Mouse (Mus musculus): ENCODE results near the gene Ndufa6. TPM values are rescaled to one million over a fixed set of nuclear protein-coding genes. Genes with fewer than 3 reads are reported as not detected.
"Not testable (repeated sequence)": the region's sequence is repeated elsewhere in the genome, so short reads cannot be mapped to it uniquely, and the experiment has no call there.

The Ndufa6 gene
- 350 and 359 TPM in 2 replicates for polyA plus RNA-seq (2015; fragmentation: Nextera tagmentation; extraction: Ambion mirVana)

- peak within 1 kb of the TSS; percentile 94 for H3K4me3 ChIP-seq (replicated peaks)
- ATAC-seq: peak; percentile 100
- H3K9ac ChIP-seq (replicated peaks): peak within 1 kb of the TSS; percentile 97
- 3% methylated on average over 57 of the region's 57 CpGs for WGBS
- peak within 1 kb of the TSS; percentile 90 for H3K27ac ChIP-seq
- no peaks in the 10 kb centered on the region for H3K27me3 ChIP-seq
- peaks cover 18% of the 10 kb centered on the region for H3K36me3 ChIP-seq
- H3K4me2 ChIP-seq (replicated peaks): peak within 1 kb of the TSS; percentile 79
- H3K9me3 ChIP-seq: no peaks in the 10 kb centered on the region
- H3K4me1 ChIP-seq (replicated peaks): peaks cover 27% of the 10 kb centered on the region
Observed at GRCm38 (mm10) chr15:82354126-82354945, at the start of gene Ndufa6. Gene Ndufa6 (minus strand): TSS chr15:82354322.

GRCm38 (mm10) chr15:82403606-82404005 lies 49.5 kb upstream of the Ndufa6 start:
- H3K27ac ChIP-seq: no peak overlapping the region
- H3K36me3 ChIP-seq: no peaks in the 10 kb centered on the region
- no peaks in the 10 kb centered on the region for H3K9me3 ChIP-seq
- no peak for ATAC-seq
- no peak overlapping the region for H3K4me3 ChIP-seq (replicated peaks)
- no peak overlapping the region for H3K9ac ChIP-seq (replicated peaks)
- WGBS: 94% methylated on average over 9 of the region's 9 CpGs
- H3K27me3 ChIP-seq: no peaks in the 10 kb centered on the region
- no peak overlapping the region for H3K4me2 ChIP-seq (replicated peaks)
- H3K4me1 ChIP-seq (replicated peaks): no peaks in the 10 kb centered on the region

- H3K9ac ChIP-seq (replicated peaks): no peak overlapping the region
- H3K4me3 ChIP-seq (replicated peaks): no peak overlapping the region
- no peak overlapping the region for H3K4me2 ChIP-seq (replicated peaks)
- H3K36me3 ChIP-seq: no peaks in the 10 kb centered on the region
- no peaks in the 10 kb centered on the region for H3K9me3 ChIP-seq
- no peaks in the 10 kb centered on the region for H3K4me1 ChIP-seq (replicated peaks)
- WGBS: 81% methylated on average over 6 of the region's 6 CpGs
- no peak overlapping the region for H3K27ac ChIP-seq
- ATAC-seq: no peak
- H3K27me3 ChIP-seq: no peaks in the 10 kb centered on the region
Observed at GRCm38 (mm10) chr15:82402741-82403140, 48.6 kb upstream of the Ndufa6 start.

GRCm38 (mm10) chr15:82402106-82402505 lies 48.0 kb upstream of the Ndufa6 start:
- H3K4me3 ChIP-seq (replicated peaks): no peak overlapping the region
- no peaks in the 10 kb centered on the region for H3K27me3 ChIP-seq
- H3K27ac ChIP-seq: no peak overlapping the region
- ATAC-seq: no peak
- no peaks in the 10 kb centered on the region for H3K36me3 ChIP-seq
- H3K4me1 ChIP-seq (replicated peaks): no peaks in the 10 kb centered on the region
- H3K9me3 ChIP-seq: no peaks in the 10 kb centered on the region
- H3K4me2 ChIP-seq (replicated peaks): no peak overlapping the region
- no peak overlapping the region for H3K9ac ChIP-seq (replicated peaks)

GRCm38 (mm10) chr15:82401516-82401915 lies 47.4 kb upstream of the Ndufa6 start:
- 23% methylated on average over 2 of the region's 2 CpGs for WGBS
- Histone ChIP-seq H3K4me2 (replicated peaks) (no peak overlapping the region), H3K4me1 (replicated peaks) (no peaks in the 10 kb centered on the region), H3K27ac (no peak overlapping the region), H3K36me3 (no peaks in the 10 kb centered on the region), H3K27me3 (no peaks in the 10 kb centered on the region), H3K4me3 (replicated peaks) (no peak overlapping the region), H3K9me3 (no peaks in the 10 kb centered on the region), H3K9ac (replicated peaks) (no peak overlapping the region)
- ATAC-seq: no peak

GRCm38 (mm10) chr15:82395955-82396354 lies 41.8 kb upstream of the Ndufa6 start:
- H3K4me3 ChIP-seq (replicated peaks); H3K9me3 ChIP-seq; H3K4me2 ChIP-seq (replicated peaks); H3K36me3 ChIP-seq; H3K27me3 ChIP-seq; H3K4me1 ChIP-seq (replicated peaks); H3K9ac ChIP-seq (replicated peaks); ATAC-seq; H3K27ac ChIP-seq: not testable (repeated sequence)
- WGBS: 90% methylated on average over 3 of the region's 3 CpGs

GRCm38 (mm10) chr15:82393922-82394321 lies 39.8 kb upstream of the Ndufa6 start, which contains the start of gene Cyp2d11:
Gene Cyp2d11 (minus strand): TSS chr15:82394022.
- not testable (repeated sequence) for H3K9ac ChIP-seq (replicated peaks); ATAC-seq; H3K4me2 ChIP-seq (replicated peaks); H3K36me3 ChIP-seq; H3K4me1 ChIP-seq (replicated peaks); H3K4me3 ChIP-seq (replicated peaks); H3K27ac ChIP-seq; H3K9me3 ChIP-seq; H3K27me3 ChIP-seq
- 90% methylated on average over 2 of the region's 2 CpGs for WGBS

- not testable (repeated sequence) for ATAC-seq
- WGBS: 93% methylated on average over 10 of the region's 10 CpGs
Observed at GRCm38 (mm10) chr15:82389916-82390315, 35.8 kb upstream of the Ndufa6 start.

GRCm38 (mm10) chr15:82385729-82386128 lies 31.6 kb upstream of the Ndufa6 start:
- Histone ChIP-seq H3K9ac (replicated peaks) (no peak overlapping the region), H3K36me3 (no peaks in the 10 kb centered on the region), H3K4me2 (replicated peaks) (no peak overlapping the region), H3K4me1 (replicated peaks) (peaks cover 5% of the 10 kb centered on the region), H3K27ac (no peak overlapping the region), H3K9me3 (no peaks in the 10 kb centered on the region), H3K27me3 (no peaks in the 10 kb centered on the region), H3K4me3 (replicated peaks) (no peak overlapping the region)
- WGBS: 92% methylated on average over 2 of the region's 2 CpGs
- ATAC-seq: no peak

More at GRCm38 (mm10) chr15:82389916-82390315, 35.8 kb upstream of the Ndufa6 start:
- H3K4me2 ChIP-seq (replicated peaks); H3K9me3 ChIP-seq; H3K36me3 ChIP-seq; H3K4me3 ChIP-seq (replicated peaks); H3K27ac ChIP-seq; H3K27me3 ChIP-seq; H3K9ac ChIP-seq (replicated peaks); H3K4me1 ChIP-seq (replicated peaks): not testable (repeated sequence)

GRCm38 (mm10) chr15:82382441-82382840 lies 28.3 kb upstream of the Ndufa6 start:
- no peak overlapping the region for H3K4me3 ChIP-seq (replicated peaks)
- 91% methylated on average over 2 of the region's 2 CpGs for WGBS
- no peak for ATAC-seq

GRCm38 (mm10) chr15:82380714-82381062 lies 26.6 kb upstream of the Ndufa6 start:
- Histone ChIP-seq H3K9ac (replicated peaks) (0 out of 2 replicates have a peak overlapping the region, but pooled peaks have one; percentile 44), H3K27me3 (no peaks in the 10 kb centered on the region), H3K36me3 (no peaks in the 10 kb centered on the region), H3K4me1 (replicated peaks) (peaks cover 16% of the 10 kb centered on the region), H3K4me2 (replicated peaks) (peak overlapping the region; percentile 59), H3K9me3 (no peaks in the 10 kb centered on the region), H3K27ac (no peak overlapping the region), H3K4me3 (replicated peaks) (peak overlapping the region; percentile 33)
- WGBS: 31% methylated on average over 7 of the region's 7 CpGs
- 0 out of 2 replicates have a peak, but pooled peaks have one; percentile 20 for ATAC-seq

More at GRCm38 (mm10) chr15:82382441-82382840, 28.3 kb upstream of the Ndufa6 start:
- Histone ChIP-seq H3K4me1 (replicated peaks) (peaks cover 9% of the 10 kb centered on the region), H3K9ac (replicated peaks) (no peak overlapping the region), H3K27me3 (no peaks in the 10 kb centered on the region), H3K36me3 (no peaks in the 10 kb centered on the region), H3K27ac (no peak overlapping the region), H3K9me3 (no peaks in the 10 kb centered on the region), H3K4me2 (replicated peaks) (no peak overlapping the region)

- Histone ChIP-seq H3K4me3 (replicated peaks) (peak within 1 kb of the TSS; percentile 33), H3K4me2 (replicated peaks) (peak within 1 kb of the TSS; percentile 59), H3K36me3 (no peaks in the 10 kb centered on the region), H3K27ac (no peak within 1 kb of the TSS), H3K27me3 (no peaks in the 10 kb centered on the region), H3K9me3 (no peaks in the 10 kb centered on the region), H3K9ac (replicated peaks) (peak within 1 kb of the TSS; percentile 44; the same call in 1 of the 2 replicates), H3K4me1 (replicated peaks) (peaks cover 16% of the 10 kb centered on the region)
- 2% methylated on average over 18 of the region's 24 CpGs for WGBS
- peak; percentile 69 for ATAC-seq
Observed at GRCm38 (mm10) chr15:82379871-82380713, 26.0 kb upstream of the Ndufa6 start, which contains the start of gene Cyp2d22. Gene Cyp2d22 (minus strand): TSS chr15:82380260.

All from midbrain, embryonic 13.5 days (tissue).